Mouse (Mus musculus) intestine, embryonic 15.5 days (tissue): ENCODE data around the gene Toporsl. TPM values are rescaled to one million over a fixed set of nuclear protein-coding genes. Genes with fewer than 3 reads are reported as not detected.

Experiments
- ATAC-seq: fragments of 200-750 bp; cut with Nextera tagmentation; 2 replicates; pipeline ENCODE4 v1.8.0; 2017; ENCODE audit warnings: moderate TSS enrichment, moderate library complexity
- H3K27ac ChIP-seq: fragments of 300-500 bp; sonication (generic); 2 replicates; pipeline ENCODE4 v1.5.1; 2015; ENCODE audit warnings: mild to moderate bottlenecking, inconsistent platforms
- H3K27me3 ChIP-seq: fragments of 300-500 bp; sonication (generic); replicated peaks from 2 replicates; pipeline ENCODE4 v1.6.1; 2015; ENCODE audit warnings: inconsistent platforms
- H3K36me3 ChIP-seq: fragments of 300-500 bp; sonication (generic); 2 replicates; pipeline ENCODE4 v1.6.1; 2015; ENCODE audit warnings: inconsistent platforms
- H3K4me1 ChIP-seq: fragments of 300-500 bp; sonication (generic); replicated peaks from 2 replicates; pipeline ENCODE4 v1.6.1; 2015; ENCODE audit warnings: inconsistent platforms
- H3K4me2 ChIP-seq: fragments of 300-500 bp; sonication (generic); replicated peaks from 2 replicates; pipeline ENCODE4 v1.6.1; 2015; ENCODE audit warnings: mild to moderate bottlenecking, inconsistent platforms
- H3K4me3 ChIP-seq: fragments of 300-500 bp; sonication (generic); replicated peaks from 2 replicates; pipeline ENCODE4 v1.5.1; 2015; ENCODE audit warnings: inconsistent platforms
- H3K9ac ChIP-seq: fragments of 300-500 bp; sonication (generic); 2 replicates; pipeline ENCODE4 v1.6.1; 2015; ENCODE audit warnings: inconsistent platforms
- H3K9me3 ChIP-seq: fragments of 300-500 bp; sonication (generic); 2 replicates; pipeline ENCODE4 v1.6.1; 2016; ENCODE audit warnings: inconsistent platforms
- whole genome bisulfite sequencing: fragments of 180-500 bp; shearing (Covaris S2); methylation state at CpG from one replicate; pipeline ENCODE4 v1.1.7; 2015; 5-methylcytosine and 5-hydroxymethylcytosine counted together
- polyA plus RNA-seq: library from polyadenylated mRNA; unstranded; fragments of >200 nt; fragmentation: Nextera tagmentation; extraction: Ambion mirVana; gene quantifications from 2 replicates; pipeline ENCODE4 v1.2.1, GENCODE M21; 2015

The Toporsl gene
- polyA plus RNA-seq = not detected in 2 replicates

DNA sequence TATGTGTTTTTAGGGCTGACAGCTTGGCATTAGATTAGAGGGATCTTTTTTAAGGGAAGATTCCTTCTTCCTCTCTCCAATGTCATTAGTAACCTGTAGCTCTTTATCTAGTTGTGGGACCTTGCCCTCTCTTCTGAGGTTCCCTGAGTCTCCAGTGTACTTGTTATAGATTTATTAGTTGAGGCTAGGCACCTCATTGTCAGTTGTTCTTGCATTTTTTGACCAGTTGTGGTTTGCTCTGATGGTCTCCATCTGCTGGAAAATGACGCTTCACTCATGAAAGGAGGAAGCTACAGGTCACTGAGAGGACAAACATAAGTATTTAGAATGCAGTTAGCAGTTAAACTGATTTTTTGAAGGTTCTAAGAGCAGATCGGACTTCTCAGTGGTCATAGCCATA is at the start of gene Toporsl:
TSS of gene Toporsl (plus strand) at position 348 of the 400 bp plus-strand sequence.
- no peaks in the 10 kb centered on the region for H3K36me3 ChIP-seq
- no peak within 1 kb of the TSS for H3K4me2 ChIP-seq
- H3K27me3 ChIP-seq = no peaks in the 10 kb centered on the region
- no peak within 1 kb of the TSS for H3K9ac ChIP-seq
- no peak within 1 kb of the TSS for H3K4me3 ChIP-seq
- no peak for ATAC-seq
- no peaks in the 10 kb centered on the region for H3K4me1 ChIP-seq
- 48% methylated on average over 2 of the region's 2 CpGs for WGBS
- no peaks in the 10 kb centered on the region for H3K9me3 ChIP-seq
- H3K27ac ChIP-seq = no peak within 1 kb of the TSS

DNA sequence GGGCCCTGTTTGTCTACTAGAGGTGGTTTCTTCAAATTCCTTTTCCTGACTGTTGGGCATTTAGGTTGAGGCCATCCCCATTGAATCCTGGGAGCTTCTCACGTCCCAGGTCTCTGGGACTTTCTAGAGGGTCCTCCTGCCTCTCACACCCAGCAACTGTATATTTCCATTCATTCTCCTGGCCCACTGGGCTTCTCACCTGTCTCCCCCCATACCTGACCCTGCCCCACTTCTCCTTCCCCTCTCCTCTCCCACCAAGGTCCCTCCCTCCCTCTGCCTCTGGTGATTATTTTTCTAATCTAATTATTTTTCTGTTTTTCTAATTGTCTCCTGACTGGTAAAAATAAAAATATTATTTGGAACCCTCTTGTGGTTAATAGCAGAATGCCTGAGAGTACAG is 38.4 kb upstream of the Toporsl start:
- no peak overlapping the region for H3K27ac ChIP-seq
- H3K4me3 ChIP-seq = no peak overlapping the region
- H3K4me2 ChIP-seq = no peak overlapping the region
- ATAC-seq = no peak
- H3K4me1 ChIP-seq = no peaks in the 10 kb centered on the region
- no peaks in the 10 kb centered on the region for H3K9me3 ChIP-seq
- H3K27me3 ChIP-seq = no peaks in the 10 kb centered on the region
- 76% methylated on average over 1 of the region's 1 CpGs for WGBS
- H3K36me3 ChIP-seq = no peaks in the 10 kb centered on the region
- H3K9ac ChIP-seq = no peak overlapping the region

DNA sequence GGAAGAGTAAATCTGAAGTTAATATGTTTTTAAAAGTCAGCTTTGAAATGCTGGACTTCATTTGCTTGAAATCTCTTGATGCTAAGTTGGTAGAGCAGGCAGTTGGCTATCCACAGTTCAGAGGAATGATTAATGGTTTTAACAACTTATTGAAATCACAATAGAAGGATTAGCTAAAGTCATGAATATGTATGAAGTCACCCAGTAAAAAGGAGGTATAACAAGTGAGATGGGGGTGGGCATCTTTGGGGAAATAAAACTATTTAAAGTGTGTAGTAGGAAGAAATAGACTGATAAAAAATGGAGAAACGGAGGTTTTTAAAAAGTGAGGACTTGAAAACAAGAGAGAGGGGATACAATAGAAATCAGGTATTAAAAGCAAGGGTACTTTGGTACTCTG is 38.0 kb upstream of the Toporsl start:
- Histone ChIP-seq H3K36me3 (no peaks in the 10 kb centered on the region), H3K9me3 (no peaks in the 10 kb centered on the region), H3K9ac (no peak overlapping the region), H3K4me2 (no peak overlapping the region), H3K4me3 (no peak overlapping the region), H3K27ac (no peak overlapping the region), H3K4me1 (no peaks in the 10 kb centered on the region), H3K27me3 (no peaks in the 10 kb centered on the region)
- 66% methylated on average over 1 of the region's 1 CpGs for WGBS
- ATAC-seq = no peak

DNA sequence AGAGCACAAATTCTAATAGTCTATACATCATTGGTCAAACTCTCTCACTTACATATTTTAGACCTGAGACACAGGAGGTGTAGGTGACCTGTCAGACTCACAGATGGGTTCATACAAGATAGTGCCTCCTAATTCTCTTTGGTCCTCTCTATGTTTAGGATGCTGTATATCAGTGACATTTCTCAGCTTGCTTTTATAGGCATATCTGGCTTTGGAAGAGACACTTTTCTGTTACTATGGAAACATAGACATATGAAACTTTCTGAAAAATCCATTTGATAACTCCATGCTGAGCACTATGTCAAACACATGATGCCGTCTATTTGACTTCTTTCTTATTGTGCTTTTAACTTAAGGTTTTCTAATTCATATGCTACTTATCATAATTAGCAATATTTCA is 32.2 kb upstream of the Toporsl start:
- H3K9ac ChIP-seq = no peak overlapping the region
- no peak overlapping the region for H3K27ac ChIP-seq
- ATAC-seq = no peak
- H3K36me3 ChIP-seq = no peaks in the 10 kb centered on the region
- H3K9me3 ChIP-seq = no peaks in the 10 kb centered on the region
- 92% methylated on average over 1 of the region's 1 CpGs for WGBS
- H3K4me2 ChIP-seq = no peak overlapping the region
- no peaks in the 10 kb centered on the region for H3K27me3 ChIP-seq
- no peak overlapping the region for H3K4me3 ChIP-seq
- no peaks in the 10 kb centered on the region for H3K4me1 ChIP-seq

DNA sequence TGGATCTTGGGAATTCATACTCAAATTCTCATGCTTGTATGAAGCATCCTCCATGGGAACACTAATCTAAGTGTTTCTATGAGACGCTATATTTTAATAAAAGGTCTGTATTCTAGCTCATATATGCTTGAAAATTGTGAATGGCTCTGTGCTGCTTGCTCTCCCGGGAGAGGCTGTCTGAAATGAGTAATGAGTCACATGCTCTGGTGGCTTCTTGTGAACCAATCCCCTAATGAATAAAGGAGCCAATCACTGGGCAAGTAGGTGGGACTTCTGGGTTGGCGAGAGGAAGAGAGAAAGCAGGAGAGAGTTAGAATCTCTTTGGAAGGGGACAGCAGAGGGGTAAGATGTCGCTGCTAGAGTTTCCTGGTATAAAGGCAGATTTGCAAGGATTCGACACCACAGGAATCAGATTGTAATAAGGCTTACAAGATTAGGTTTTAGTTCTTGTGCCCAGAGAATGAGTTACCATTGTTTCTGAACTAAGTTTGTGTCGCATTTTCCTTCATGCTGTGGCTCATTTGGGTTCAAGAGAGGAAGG is 9.8 kb upstream of the Toporsl start:
- Histone ChIP-seq H3K4me3 (no peak overlapping the region), H3K4me1 (no peaks in the 10 kb centered on the region), H3K36me3 (no peaks in the 10 kb centered on the region), H3K9me3 (no peaks in the 10 kb centered on the region), H3K9ac (no peak overlapping the region), H3K27ac (no peak overlapping the region), H3K4me2 (no peak overlapping the region), H3K27me3 (no peaks in the 10 kb centered on the region)
- WGBS = 71% methylated on average over 6 of the region's 6 CpGs
- no peak for ATAC-seq

DNA sequence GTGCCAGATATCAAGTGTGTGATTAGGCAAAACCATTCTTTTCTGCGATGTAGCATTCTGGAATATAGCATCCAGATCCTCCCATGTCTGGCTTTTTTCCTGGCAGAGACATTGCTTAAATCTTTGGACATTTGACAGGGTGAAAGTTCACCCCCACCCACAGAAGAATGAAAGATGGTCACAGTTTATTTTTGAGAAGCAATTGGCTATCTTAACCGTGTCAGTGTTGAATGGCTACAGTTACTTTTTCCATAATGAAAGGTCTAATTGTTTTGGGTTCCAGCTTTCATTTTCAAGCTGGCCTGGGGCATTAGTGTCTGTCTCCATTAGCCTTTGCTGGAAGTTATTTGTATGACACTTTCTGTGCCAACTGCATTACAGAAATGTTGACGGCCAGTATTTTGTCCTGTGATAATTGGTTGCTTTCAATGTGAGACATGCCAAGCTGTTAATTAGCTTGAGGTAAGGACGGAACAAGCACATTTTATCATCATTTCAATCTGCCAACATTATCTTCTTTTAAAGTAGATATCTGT is 2.2 kb upstream of the Toporsl start:
- H3K9ac ChIP-seq = no peak overlapping the region
- no peaks in the 10 kb centered on the region for H3K36me3 ChIP-seq
- no peak overlapping the region for H3K4me3 ChIP-seq
- H3K4me2 ChIP-seq = no peak overlapping the region
- WGBS = 64% methylated on average over 4 of the region's 4 CpGs
- no peak for ATAC-seq
- H3K9me3 ChIP-seq = no peaks in the 10 kb centered on the region
- H3K27me3 ChIP-seq = no peaks in the 10 kb centered on the region
- H3K27ac ChIP-seq = no peak overlapping the region
- H3K4me1 ChIP-seq = no peaks in the 10 kb centered on the region

DNA sequence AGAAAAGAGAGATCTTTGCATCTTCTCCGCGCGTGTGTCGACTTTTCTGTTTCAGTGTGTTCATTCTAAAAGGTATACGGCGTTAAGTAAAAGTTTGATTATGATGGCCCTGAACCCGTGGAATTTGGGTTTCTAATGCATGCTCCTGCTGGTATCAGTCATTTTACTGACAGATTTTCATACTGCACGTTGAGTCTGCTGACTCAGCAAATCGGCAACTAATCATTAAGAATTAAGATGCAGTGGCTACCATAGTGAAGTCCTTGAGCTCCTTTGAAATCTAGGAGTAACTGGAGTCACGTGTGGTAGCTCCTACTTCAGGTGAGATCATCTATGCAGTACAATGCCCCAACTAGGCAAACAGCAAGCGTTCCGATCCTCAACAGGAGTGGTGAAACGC is 1.4 kb upstream of the Toporsl start:
- H3K27ac ChIP-seq = no peak overlapping the region
- H3K27me3 ChIP-seq = no peaks in the 10 kb centered on the region
- 89% methylated on average over 13 of the region's 13 CpGs for WGBS

DNA sequence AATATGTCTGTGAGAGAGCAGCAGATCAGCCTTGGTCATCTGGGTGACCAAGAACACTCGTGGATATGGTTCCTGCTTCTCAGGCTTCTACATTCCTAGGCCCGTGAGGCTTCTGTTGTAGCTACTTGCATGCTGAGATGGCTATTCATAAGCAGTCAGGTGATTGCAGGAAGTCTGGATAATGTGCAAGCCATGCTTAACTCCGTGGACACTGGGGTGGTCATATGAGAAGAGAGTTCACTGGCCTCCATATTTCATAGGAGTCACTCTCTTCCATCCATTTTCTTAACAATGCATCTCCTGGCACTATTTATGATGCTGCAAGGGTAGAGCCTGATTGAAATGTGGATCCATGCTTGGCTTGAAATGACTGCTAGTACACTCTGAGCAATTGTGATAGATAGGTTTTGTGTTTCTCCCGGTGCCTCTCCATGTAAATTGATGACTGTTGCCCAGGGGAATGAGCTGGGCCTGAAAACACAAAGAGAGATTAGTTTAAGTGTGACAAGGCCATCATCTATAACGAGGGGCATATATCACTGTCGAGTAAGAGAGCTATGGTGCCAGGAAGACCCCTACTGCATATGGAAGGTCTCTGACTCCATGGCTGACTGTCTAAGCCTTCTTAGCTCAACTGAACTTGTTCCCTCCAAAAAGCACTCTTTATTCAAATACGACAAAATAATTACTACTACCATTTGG is 2.3 kb downstream of the Toporsl start:
- no peak for ATAC-seq
- Histone ChIP-seq H3K4me1 (no peaks in the 10 kb centered on the region), H3K9ac (no peak overlapping the region), H3K36me3 (no peaks in the 10 kb centered on the region), H3K4me2 (no peak overlapping the region), H3K4me3 (no peak overlapping the region), H3K27ac (no peak overlapping the region), H3K27me3 (no peaks in the 10 kb centered on the region), H3K9me3 (no peaks in the 10 kb centered on the region)
- 67% methylated on average over 7 of the region's 7 CpGs for WGBS

More for the DNA sequence above, 1.4 kb upstream of the Toporsl start:
- Histone ChIP-seq H3K9me3 (no peaks in the 10 kb centered on the region), H3K4me2 (no peak overlapping the region), H3K4me1 (no peaks in the 10 kb centered on the region), H3K9ac (no peak overlapping the region), H3K36me3 (no peaks in the 10 kb centered on the region), H3K4me3 (no peak overlapping the region)
- no peak for ATAC-seq

DNA sequence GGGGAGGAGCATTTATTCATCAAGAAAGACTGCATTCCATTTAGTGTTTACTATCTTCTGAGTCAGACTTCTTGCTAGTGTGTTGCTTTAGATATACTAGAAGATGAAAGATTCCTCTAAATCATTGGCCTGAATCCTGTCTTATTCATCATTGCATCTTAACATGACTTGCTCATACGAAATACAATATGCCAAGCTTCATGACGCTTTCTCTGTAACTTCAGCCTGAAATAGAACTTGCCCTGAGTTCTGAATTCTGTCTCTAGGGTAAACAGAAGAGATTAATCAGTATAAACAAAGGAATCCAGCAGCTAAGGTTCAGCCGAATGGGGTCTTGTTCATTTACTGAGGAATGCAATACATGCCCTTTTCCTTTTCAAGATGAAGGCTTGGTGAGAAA is 10.8 kb downstream of the Toporsl start:
- H3K4me2 ChIP-seq = no peak overlapping the region
- H3K4me1 ChIP-seq = no peaks in the 10 kb centered on the region
- WGBS = 32% methylated on average over 3 of the region's 3 CpGs
- H3K36me3 ChIP-seq = no peaks in the 10 kb centered on the region
- H3K4me3 ChIP-seq = no peak overlapping the region
- no peaks in the 10 kb centered on the region for H3K9me3 ChIP-seq
- H3K27ac ChIP-seq = no peak overlapping the region
- H3K27me3 ChIP-seq = no peaks in the 10 kb centered on the region
- no peak overlapping the region for H3K9ac ChIP-seq
- no peak for ATAC-seq

DNA sequence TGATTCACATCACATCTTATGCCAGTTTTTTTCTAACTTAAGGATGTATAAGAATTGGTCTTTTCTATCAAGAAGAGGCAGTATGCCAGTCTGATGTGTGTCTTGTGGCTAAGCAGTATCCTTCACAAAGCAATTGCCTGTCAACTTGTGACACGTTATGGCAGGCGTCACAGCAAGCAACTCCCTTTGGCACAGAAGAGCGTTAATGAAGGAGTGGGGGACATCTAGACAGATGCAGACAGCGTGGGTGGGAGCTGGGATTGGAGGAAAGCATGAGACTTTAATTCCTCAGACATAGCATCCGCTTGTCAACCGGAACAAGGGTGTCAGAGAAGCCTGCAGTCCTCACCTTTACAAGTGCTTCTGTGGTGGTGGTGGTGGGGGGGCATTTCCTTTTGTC is 38.9 kb downstream of the Toporsl start:
- ATAC-seq = no peak
- H3K4me1 ChIP-seq = no peaks in the 10 kb centered on the region
- no peaks in the 10 kb centered on the region for H3K36me3 ChIP-seq
- H3K27ac ChIP-seq = no peak overlapping the region
- WGBS = 83% methylated on average over 6 of the region's 6 CpGs
- no peaks in the 10 kb centered on the region for H3K27me3 ChIP-seq
- H3K4me2 ChIP-seq = no peak overlapping the region
- no peak overlapping the region for H3K9ac ChIP-seq
- no peaks in the 10 kb centered on the region for H3K9me3 ChIP-seq
- no peak overlapping the region for H3K4me3 ChIP-seq

DNA sequence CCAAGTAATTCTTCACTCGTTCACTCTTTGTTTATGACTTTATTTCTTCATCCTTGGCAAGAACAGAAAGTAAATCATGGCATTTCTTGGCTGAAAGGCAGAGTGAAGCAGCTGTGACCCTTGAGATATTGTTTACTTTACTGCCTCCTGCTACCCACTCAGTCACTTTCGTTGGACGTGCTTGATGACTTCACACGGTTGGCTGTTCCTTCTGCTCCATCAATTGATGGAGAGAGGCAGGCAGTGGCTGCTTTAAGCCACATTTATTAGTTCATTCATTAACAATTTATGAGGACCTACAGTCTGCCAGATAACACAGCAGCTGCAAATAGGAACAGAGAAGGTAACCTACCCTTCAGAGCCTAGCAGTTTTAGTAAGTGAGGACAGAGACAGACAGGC is 51.7 kb downstream of the Toporsl start:
- 32% methylated on average over 4 of the region's 4 CpGs for WGBS
- H3K27me3 ChIP-seq = no peaks in the 10 kb centered on the region
- H3K9ac ChIP-seq = no peak overlapping the region
- no peak overlapping the region for H3K27ac ChIP-seq
- no peaks in the 10 kb centered on the region for H3K9me3 ChIP-seq
- H3K36me3 ChIP-seq = no peaks in the 10 kb centered on the region
- no peak for ATAC-seq
- no peak overlapping the region for H3K4me3 ChIP-seq
- H3K4me2 ChIP-seq = no peak overlapping the region
- no peaks in the 10 kb centered on the region for H3K4me1 ChIP-seq

DNA sequence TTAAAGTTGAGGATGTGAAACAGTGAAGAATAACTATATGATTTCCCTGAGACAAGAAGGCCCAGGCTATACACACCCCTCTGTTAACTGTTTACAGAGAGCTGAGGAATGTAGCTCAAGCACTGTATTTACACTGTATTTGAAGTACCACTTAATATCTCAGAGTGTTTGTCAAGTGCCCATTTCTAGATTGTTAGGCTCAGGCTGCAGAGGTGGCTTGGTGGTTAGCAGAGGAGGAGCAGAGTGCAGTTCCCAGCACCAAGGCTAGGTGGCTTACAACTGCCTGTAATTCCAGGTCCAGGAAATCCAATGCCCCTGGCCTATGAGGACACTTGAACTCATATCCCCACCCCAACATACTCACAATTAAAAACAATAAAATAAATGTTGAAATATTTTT is 63.6 kb downstream of the Toporsl start:
- no peak overlapping the region for H3K9ac ChIP-seq
- no peaks in the 10 kb centered on the region for H3K36me3 ChIP-seq
- no peaks in the 10 kb centered on the region for H3K9me3 ChIP-seq
- H3K4me3 ChIP-seq = no peak overlapping the region
- no peak overlapping the region for H3K4me2 ChIP-seq
- no peaks in the 10 kb centered on the region for H3K27me3 ChIP-seq
- no peak for ATAC-seq
- H3K4me1 ChIP-seq = no peaks in the 10 kb centered on the region
- no peak overlapping the region for H3K27ac ChIP-seq

DNA sequence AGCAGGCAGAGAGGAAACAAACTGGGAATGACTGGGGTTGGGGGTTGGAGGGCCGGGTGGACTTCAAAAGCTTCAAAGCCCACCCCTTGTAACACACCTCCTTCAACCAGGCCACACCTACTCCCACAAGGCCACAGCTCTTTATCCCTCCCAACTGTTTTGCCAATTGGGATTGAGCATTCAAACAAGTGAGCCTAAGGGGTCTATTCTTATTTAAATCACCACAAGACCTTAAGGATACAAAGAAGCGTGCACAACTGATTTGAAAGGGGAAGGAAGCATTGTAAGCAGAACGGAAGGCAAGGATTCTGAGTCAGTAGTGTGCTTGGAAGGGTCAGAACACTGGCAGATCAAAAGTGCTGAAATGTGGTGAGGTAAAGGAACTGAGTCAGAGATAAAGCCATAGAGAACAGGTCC is 64.6 kb downstream of the Toporsl start:
- no peaks in the 10 kb centered on the region for H3K4me1 ChIP-seq
- no peaks in the 10 kb centered on the region for H3K9me3 ChIP-seq
- WGBS = 43% methylated on average over 3 of the region's 3 CpGs
- no peak overlapping the region for H3K9ac ChIP-seq
- H3K4me3 ChIP-seq = no peak overlapping the region
- H3K27me3 ChIP-seq = no peaks in the 10 kb centered on the region
- H3K4me2 ChIP-seq = no peak overlapping the region
- no peak overlapping the region for H3K27ac ChIP-seq
- ATAC-seq = no peak
- no peaks in the 10 kb centered on the region for H3K36me3 ChIP-seq
